Mouse (Mus musculus) bone marrow, adult 2 months (tissue): ENCODE data around the gene Poglut1. TPM values are rescaled to one million over a fixed set of nuclear protein-coding genes. Genes with fewer than 3 reads are reported as not detected.

Experiments
- H3K27ac ChIP-seq: fragments of 200-500 bp; 2 replicates; pipeline ENCODE4 v1.5.1; 2012; ENCODE audit warnings: low read depth, mild to moderate bottlenecking, control low read depth, inconsistent platforms, low read length; ENCODE audit not compliant: control insufficient read depth, poor library complexity, insufficient read depth
- H3K4me1 ChIP-seq: fragments of 200-500 bp; 2 replicates; pipeline ENCODE4 v1.6.1; 2011; ENCODE audit warnings: low read length; ENCODE audit not compliant: control insufficient read depth, insufficient read depth
- H3K4me3 ChIP-seq: fragments of 200-500 bp; replicated peaks from 2 replicates; pipeline ENCODE3; 2011; ENCODE audit warnings: mild to moderate bottlenecking, low read depth, low read length, control low read depth; ENCODE audit not compliant: control insufficient read depth
- CTCF ChIP-seq: fragments of 200-500 bp; IDR thresholded peaks from 2 replicates; pipeline ENCODE4 v1.5.1; 2011; ENCODE audit warnings: low read length, control low read depth; ENCODE audit not compliant: control insufficient read depth, insufficient read depth
- POLR2A ChIP-seq: fragments of 200-500 bp; IDR thresholded peaks from 2 replicates; pipeline ENCODE4 v1.6.1; 2011; ENCODE audit warnings: low read depth, mild to moderate bottlenecking, control low read depth, low read length, borderline replicate concordance; ENCODE audit not compliant: control insufficient read depth
- WGBS: fragments of 180-500 bp; shearing (Covaris S2); methylation state at CpG from one replicate; pipeline ENCODE4 v1.1.7; 2018; 5-methylcytosine and 5-hydroxymethylcytosine counted together
- polyA plus RNA-seq: library from polyadenylated mRNA; stranded (reverse); fragments of >200 nt; gene quantifications from 2 replicates; pipeline ENCODE4 v1.2.4, GENCODE M21; 2011; ENCODE audit warnings: low replicate concordance; ENCODE audit not compliant: missing spikeins, insufficient read depth, insufficient read length

The Poglut1 gene
- polyA plus RNA-seq = 6.1 and 12.0 TPM in 2 replicates

GRCm38 (mm10) chr16:38549479-38550396 lies at the start of gene Poglut1:
Gene Poglut1, minus strand, starts transcription at chr16:38550258.
- Histone ChIP-seq H3K4me1 (no peaks in the 10 kb centered on the region), H3K27ac (no peak within 1 kb of the TSS), H3K4me3 (peak within 1 kb of the TSS; percentile 88)
- 4% methylated on average over 54 of the region's 54 CpGs for WGBS
- TF ChIP-seq POLR2A (peak; percentile 68; the same call in 1 of the 2 replicates), CTCF (no peak)

- Histone ChIP-seq H3K4me3 (no peak overlapping the region), H3K27ac (no peak overlapping the region), H3K4me1 (peaks cover 1% of the 10 kb centered on the region; the same call in 1 of the 2 replicates)
- WGBS = 67% methylated on average over 11 of the region's 11 CpGs
- no peak for TF ChIP-seq POLR2A
- TF ChIP-seq CTCF = no peak
Measured at GRCm38 (mm10) chr16:38598986-38599680, 49.1 kb upstream of the Poglut1 start.

GRCm38 (mm10) chr16:38596651-38597050 lies 46.6 kb upstream of the Poglut1 start:
- no peak for TF ChIP-seq POLR2A
- no peak for TF ChIP-seq CTCF
- WGBS = 67% methylated on average over 2 of the region's 2 CpGs
- Histone ChIP-seq H3K27ac (no peak overlapping the region), H3K4me1 (peaks cover 1% of the 10 kb centered on the region; the same call in 1 of the 2 replicates), H3K4me3 (no peak overlapping the region)

- Histone ChIP-seq H3K27ac (no peak overlapping the region), H3K4me1 (peaks cover 1% of the 10 kb centered on the region; the same call in 1 of the 2 replicates), H3K4me3 (no peak overlapping the region)
- TF ChIP-seq CTCF (no peak), POLR2A (no peak)
- 73% methylated on average over 2 of the region's 2 CpGs for WGBS
Measured at GRCm38 (mm10) chr16:38596099-38596498, 46.0 kb upstream of the Poglut1 start.

- Histone ChIP-seq H3K4me3 (no peak overlapping the region), H3K4me1 (no peaks in the 10 kb centered on the region; the same call in 1 of the 2 replicates), H3K27ac (no peak overlapping the region)
- WGBS = 88% methylated on average over 1 of the region's 1 CpGs
- TF ChIP-seq CTCF (no peak), POLR2A (no peak)
Measured at GRCm38 (mm10) chr16:38594435-38594834, 44.4 kb upstream of the Poglut1 start.

GRCm38 (mm10) chr16:38592946-38593345 lies 42.9 kb upstream of the Poglut1 start:
- 75% methylated on average over 4 of the region's 4 CpGs for WGBS

GRCm38 (mm10) chr16:38592026-38592678 lies 42.1 kb upstream of the Poglut1 start:
- peaks cover 2% of the 10 kb centered on the region; the same call in 1 of the 2 replicates for H3K4me1 ChIP-seq
- 86% methylated on average over 12 of the region's 12 CpGs for WGBS
- H3K4me3 ChIP-seq = no peak overlapping the region
- no peak overlapping the region for H3K27ac ChIP-seq
- TF ChIP-seq CTCF (no peak), POLR2A (no peak)

More at GRCm38 (mm10) chr16:38592946-38593345, 42.9 kb upstream of the Poglut1 start:
- Histone ChIP-seq H3K4me1 (no peaks in the 10 kb centered on the region; the same call in 1 of the 2 replicates), H3K27ac (no peak overlapping the region), H3K4me3 (no peak overlapping the region)
- TF ChIP-seq POLR2A = no peak

GRCm38 (mm10) chr16:38591506-38591905 lies 41.4 kb upstream of the Poglut1 start:
- 79% methylated on average over 3 of the region's 3 CpGs for WGBS
- Histone ChIP-seq H3K4me1 (peaks cover 2% of the 10 kb centered on the region; the same call in 1 of the 2 replicates), H3K4me3 (no peak overlapping the region), H3K27ac (no peak overlapping the region)
- TF ChIP-seq POLR2A (no peak), CTCF (no peak)

GRCm38 (mm10) chr16:38587572-38587971 lies 37.5 kb upstream of the Poglut1 start:
- H3K4me3 ChIP-seq = no peak overlapping the region
- H3K4me1 ChIP-seq = peaks cover 2% of the 10 kb centered on the region; the same call in 1 of the 2 replicates
- TF ChIP-seq CTCF = no peak
- no peak for TF ChIP-seq POLR2A
- H3K27ac ChIP-seq = no peak overlapping the region
- WGBS = 82% methylated on average over 4 of the region's 4 CpGs
